Comparison of ENCODE assay signal across 9 mouse cellular contexts in genomic region chr4:123182328-123183238, GRCm38 (mm10). TPM values are rescaled to one million over a fixed set of nuclear protein-coding genes. Genes with fewer than 3 reads are reported as not detected.
DNase-seq lines count a peak whose midpoint lies in the region; ATAC-seq and TF ChIP-seq lines count a peak whose summit lies in the region.
"Had no signal": no experiment of that assay in that cellular context is flagged by ENCODE, and none has a peak within 500 bp of the region (broad histone marks: within the 10 kb centered on the region; RNA-seq: fewer than 3 reads in every experiment).

Gene Hpcal4, plus strand, starts transcription at chr4:123183227.

- under 1% methylated on average over 44 of the region's 44 CpGs for WGBS in heart, embryonic 11.5 days (ENCODE audit: insufficient replicate concordance)
- 1% methylated on average over 42 of the region's 44 CpGs for WGBS in limb, embryonic 14.5 days

- no peaks in the 10 kb centered on the region for H3K36me3 ChIP-seq in heart, embryonic 11.5 days (ENCODE audit: control insufficient read depth, insufficient read depth, low read length)
- H3K36me3 ChIP-seq in limb, embryonic 14.5 days (ENCODE audit: control insufficient read depth, insufficient read depth, low read length): no peaks in the 10 kb centered on the region

- peaks cover 11% of the 10 kb centered on the region for H3K4me1 ChIP-seq in heart, embryonic 11.5 days (ENCODE audit: control insufficient read depth, insufficient read depth, low read length)
- H3K4me1 ChIP-seq in limb, embryonic 14.5 days (ENCODE audit: control insufficient read depth, insufficient read depth, low read length): peaks cover 5% of the 10 kb centered on the region; the same call in 1 of the 2 replicates

- peaks cover 80% of the 10 kb centered on the region for H3K27me3 ChIP-seq in heart, embryonic 11.5 days (ENCODE audit: control insufficient read depth, insufficient read depth, low read length)
- peaks cover 45% of the 10 kb centered on the region for H3K27me3 ChIP-seq in limb, embryonic 14.5 days (ENCODE audit: control insufficient read depth, insufficient read depth, low read length)

- peak; percentile 29; the same call in 1 of the 2 replicates for ATAC-seq in heart, embryonic 11.5 days (replicated peaks; ENCODE audit: insufficient number of reproducible peaks, low FRiP score, low TSS enrichment)
- ATAC-seq in limb, embryonic 14.5 days (ENCODE audit: low FRiP score, low read depth): peak; percentile 35; the same call in 1 of the 2 replicates
- no peak for ATAC-seq in monocyte, adult 5-6 weeks (replicated peaks; ENCODE audit: insufficient number of reproducible peaks, low FRiP score, low TSS enrichment, poor library complexity, severe bottlenecking)

- peak within 1 kb of the TSS; percentile 79 for H3K4me2 ChIP-seq in heart, embryonic 11.5 days
- H3K4me2 ChIP-seq in limb, embryonic 14.5 days (replicated peaks; ENCODE audit: low read depth, low read length, severe bottlenecking): peak within 1 kb of the TSS; percentile 77

- no peaks in the 10 kb centered on the region for H3K9me3 ChIP-seq in heart, embryonic 11.5 days (replicated peaks; ENCODE audit: control insufficient read depth, low read length)
- H3K9me3 ChIP-seq in limb, embryonic 14.5 days (ENCODE audit: control insufficient read depth, low read length): no peaks in the 10 kb centered on the region

- H3K4me3 ChIP-seq in heart, embryonic 11.5 days (ENCODE audit: low read depth, low read length): peak within 1 kb of the TSS; percentile 46
- H3K4me3 ChIP-seq in limb, embryonic 14.5 days (replicated peaks; ENCODE audit: low read length): peak within 1 kb of the TSS; percentile 45

- H3K27ac ChIP-seq in heart, embryonic 11.5 days (ENCODE audit: low read depth, low read length): no peak within 1 kb of the TSS
- no peak within 1 kb of the TSS for H3K27ac ChIP-seq in limb, embryonic 14.5 days (replicated peaks; ENCODE audit: low read depth, low read length)

- H3K9ac ChIP-seq in heart, embryonic 11.5 days (ENCODE audit: low read depth, low read length): peak within 1 kb of the TSS; percentile 36; the same call in 1 of the 2 replicates
- peak within 1 kb of the TSS; percentile 32 for H3K9ac ChIP-seq in limb, embryonic 14.5 days (ENCODE audit: low read depth, low read length, severe bottlenecking)

- intact Hi-C loops in heart, postnatal 36 days (cut with DNase I): no loop called here

- DNase-seq in heart, postnatal 36 days: no peak
- DNase-seq in cerebellum, adult 18-20 months: peak; percentile 47 to 62
- DNase-seq in forelimb bud, embryonic 11.5 days (ENCODE audit: low read depth, low spot score): peak; percentile 40
- DNase-seq in kidney, adult 9 months: peak; percentile 8
- peak; percentile 9 for DNase-seq in limb, embryonic 14.5 days (ENCODE audit: low spot score)
- DNase-seq in naive thymus-derived CD4-positive, alpha-beta T cell, adult 2 months (ENCODE audit: low read depth): peak; percentile 52

- no peak for TF ChIP-seq POLR2A in limb, embryonic 14.5 days (IDR thresholded peaks at IDR 0.05; ENCODE audit: borderline replicate concordance, extremely low read depth, insufficient read depth, insufficient read length)

RNA-seq across cellular contexts. Expression of gene Hpcal4, which starts in this region (rescaled TPM):
- polyA plus RNA-seq in heart, embryonic 11.5 days (2014; fragmentation: Nextera tagmentation; extraction: Ambion mirVana): 1.9 and 2.4 TPM in 2 replicates
- under 1 TPM; 0.08 TPM for total RNA-seq in heart, postnatal 36 days (2021)
- 0.12 and 0.34 TPM in 2 replicates for polyA plus RNA-seq in limb, embryonic 14.5 days (2012; rRNA removed)
- polyA plus RNA-seq in limb, embryonic 14.5 days (2014; fragmentation: Nextera tagmentation; extraction: Ambion mirVana): 0.26 and 1.1 TPM in 2 replicates
- total RNA-seq in monocyte, adult 5-6 weeks (2017): not detected in 3 replicates
- total RNA-seq: MEL had no signal

Comparison
In these comparisons a context has a peak if more than half of its experiments do, and no peak if none do; other contexts are left out.
1. DNase-seq: peak in cerebellum, adult 18-20 months (2 of 2), forelimb bud, embryonic 11.5 days (single experiment), kidney, adult 9 months (single experiment), limb, embryonic 14.5 days (single experiment) and naive thymus-derived CD4-positive, alpha-beta T cell, adult 2 months (single experiment); none in heart, postnatal 36 days (0 of 2).